Mouse (Mus musculus) adrenal gland, postnatal 25 days (tissue): ENCODE data around the gene Hecw2. TPM values are rescaled to one million over a fixed set of nuclear protein-coding genes. Genes with fewer than 3 reads are reported as not detected.

Experiments
- DNase-seq: peaks from one replicate; pipeline ENCODE4 v3.0.0; 2021; ENCODE audit warnings: mixed read lengths
- total RNA-seq: library from RNA; stranded (reverse); gene quantifications from 2 replicates; pipeline ENCODE4 v1.2.3, GENCODE M21; 2021

Gene Hecw2
- total RNA-seq, 1 experiment from 2014 or later, result 8.8 TPM

- no peak for DNase-seq
These were observed 365.9 kb downstream of the Hecw2 start for GRCm38 (mm10) chr1:53829089-53829488.

GRCm38 (mm10) chr1:53824446-53825337 is 370.3 kb downstream of the Hecw2 start:
- no peak for DNase-seq

DNA sequence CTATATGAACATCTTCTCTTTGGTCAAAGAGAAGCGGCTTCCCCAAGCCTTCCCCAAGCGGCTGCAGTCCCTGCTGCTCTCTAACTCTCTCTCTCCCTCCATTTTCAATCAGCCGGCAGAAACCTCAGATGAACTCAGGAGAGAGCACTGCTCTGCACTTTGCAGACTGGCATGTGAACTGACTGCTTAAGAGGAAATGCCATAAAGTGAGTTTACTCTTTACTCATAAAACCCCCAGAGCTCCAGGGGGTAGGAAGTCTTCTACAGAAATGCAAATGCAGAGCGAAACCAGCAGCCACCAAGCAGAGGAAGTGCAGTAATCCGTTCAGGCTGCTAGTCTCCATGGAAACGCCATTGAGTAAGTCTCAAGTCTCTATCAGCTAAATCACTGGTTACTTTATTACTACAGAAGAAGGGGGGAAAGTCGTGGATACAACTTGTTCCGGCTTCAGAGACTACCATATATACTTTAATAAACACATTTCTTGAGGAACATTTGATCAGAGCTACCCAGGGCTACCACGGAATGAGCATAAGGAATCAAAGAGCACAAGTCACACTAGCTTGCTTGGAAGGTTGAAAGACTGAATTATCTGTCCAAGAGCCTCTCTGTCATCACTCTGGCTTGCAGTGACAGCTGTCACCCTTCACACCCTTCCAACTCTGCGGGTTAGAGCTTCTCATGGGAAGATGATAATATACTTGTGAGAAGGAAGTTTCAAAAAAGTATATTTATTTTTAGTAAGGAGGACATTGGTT is 371.1 kb downstream of the Hecw2 start:
- no peak for DNase-seq

GRCm38 (mm10) chr1:53821983-53822382 is 373.0 kb downstream of the Hecw2 start:
- DNase-seq, result no peak

- DNase-seq, result peak; percentile 8
These were observed 374.8 kb downstream of the Hecw2 start for GRCm38 (mm10) chr1:53820041-53820632.

- no peak for DNase-seq
These were observed 376.7 kb downstream of the Hecw2 start for GRCm38 (mm10) chr1:53818072-53818862.

DNA sequence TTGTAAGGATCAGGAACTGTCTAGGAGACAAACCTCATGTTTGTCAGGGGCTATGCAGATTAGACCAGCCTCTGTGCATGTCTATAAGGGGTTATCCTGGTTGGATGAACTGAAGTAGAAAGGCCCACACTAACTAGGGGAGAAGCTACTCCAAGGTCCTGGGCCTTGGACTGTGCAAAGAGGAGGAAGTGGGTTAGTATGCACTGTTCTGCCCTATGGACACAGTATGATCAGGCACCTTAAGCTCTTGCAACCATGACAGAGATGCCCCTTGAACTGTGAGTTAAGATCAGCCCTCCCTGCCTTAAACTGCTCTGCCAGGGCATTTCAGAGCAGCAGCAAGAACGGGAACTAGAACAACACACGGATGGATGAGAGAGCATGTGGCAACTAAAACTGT is 378.6 kb downstream of the Hecw2 start:
- no peak for DNase-seq

- DNase-seq, result no peak
These were observed 380.8 kb downstream of the Hecw2 start for GRCm38 (mm10) chr1:53814077-53814705.

- no peak for DNase-seq
These were observed 383.0 kb downstream of the Hecw2 start for GRCm38 (mm10) chr1:53811919-53812318.

GRCm38 (mm10) chr1:53808229-53808628 is 386.7 kb downstream of the Hecw2 start:
- no peak for DNase-seq

GRCm38 (mm10) chr1:53797811-53798210 is 397.2 kb downstream of the Hecw2 start:
- no peak for DNase-seq

- no peak for DNase-seq
These were observed 397.9 kb downstream of the Hecw2 start for GRCm38 (mm10) chr1:53797074-53797473.

DNA sequence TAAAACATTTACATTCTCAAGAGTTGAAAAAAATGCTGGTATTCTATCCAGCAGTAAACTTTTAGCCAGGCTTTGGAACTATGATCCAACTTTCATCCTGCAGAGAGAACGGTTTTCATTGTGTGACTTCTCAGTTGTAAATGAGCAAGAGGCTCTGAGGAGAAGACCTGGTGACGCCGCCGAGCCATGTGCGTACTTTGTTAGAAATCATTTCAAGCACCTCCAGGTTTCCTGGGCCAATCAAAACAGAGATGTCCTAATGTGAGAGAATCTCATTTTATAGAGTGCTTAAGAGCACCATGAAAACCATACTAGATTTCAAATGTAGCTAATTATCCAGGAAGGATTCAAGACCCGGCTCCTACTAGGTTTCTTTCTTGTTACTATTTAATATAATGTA is 398.7 kb downstream of the Hecw2 start:
- DNase-seq, result no peak

GRCm38 (mm10) chr1:53795591-53795990 is 399.4 kb downstream of the Hecw2 start:
- no peak for DNase-seq

- DNase-seq, result no peak
These were observed 399.9 kb downstream of the Hecw2 start for GRCm38 (mm10) chr1:53795081-53795480.

- no peak for DNase-seq
These were observed 400.7 kb downstream of the Hecw2 start for GRCm38 (mm10) chr1:53794279-53794678.

DNA sequence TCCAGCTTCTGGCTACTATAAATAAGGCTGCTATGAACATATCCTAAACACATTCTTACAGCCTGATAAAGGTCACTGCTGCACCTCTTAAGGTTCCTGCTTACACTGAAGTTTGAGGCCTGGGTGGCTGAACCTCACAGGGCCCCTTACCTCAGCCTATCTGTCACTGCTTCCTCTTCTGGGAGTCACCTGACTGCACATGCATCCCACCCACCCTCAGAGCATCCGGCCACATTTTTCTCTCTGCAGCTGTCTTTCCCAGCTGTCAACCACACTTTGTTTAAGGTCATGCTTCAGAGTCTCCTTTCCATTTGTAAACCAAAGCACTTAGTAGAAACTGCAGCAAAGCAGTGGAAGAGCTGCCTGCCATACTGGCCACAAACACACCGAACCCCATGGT is 403.6 kb downstream of the Hecw2 start:
- DNase-seq, result no peak

- peak; percentile 94 for DNase-seq
These were observed 410.1 kb downstream of the Hecw2 start, which contains the start of gene Stk17b for GRCm38 (mm10) chr1:53784721-53785418. Gene Stk17b (minus strand): TSS chr1:53785224.

GRCm38 (mm10) chr1:53784291-53784720 is 410.7 kb downstream of the Hecw2 start:
- DNase-seq, result peak; percentile 24

- no peak for DNase-seq
These were observed 412.0 kb downstream of the Hecw2 start for GRCm38 (mm10) chr1:53782956-53783355.

DNA sequence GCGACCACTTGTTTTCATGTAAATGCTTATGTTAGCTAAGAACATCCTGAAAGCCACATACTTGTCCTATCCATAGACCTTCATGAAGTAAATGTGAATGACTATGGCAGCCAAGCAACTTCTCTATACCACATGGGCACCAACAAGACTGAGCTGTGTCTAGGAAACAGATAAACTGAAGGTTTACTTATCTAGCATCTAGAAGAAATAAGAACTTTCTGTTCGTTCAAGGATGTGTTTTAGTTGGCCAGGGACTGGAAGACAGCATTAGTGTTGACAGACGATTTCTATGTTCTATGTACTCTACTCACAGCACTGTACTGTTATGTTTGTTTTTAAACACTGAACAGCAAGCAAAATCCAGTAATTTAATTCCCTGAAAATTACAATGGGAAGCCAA is 412.9 kb downstream of the Hecw2 start:
- DNase-seq, result no peak
